In the genomic region with DNA sequence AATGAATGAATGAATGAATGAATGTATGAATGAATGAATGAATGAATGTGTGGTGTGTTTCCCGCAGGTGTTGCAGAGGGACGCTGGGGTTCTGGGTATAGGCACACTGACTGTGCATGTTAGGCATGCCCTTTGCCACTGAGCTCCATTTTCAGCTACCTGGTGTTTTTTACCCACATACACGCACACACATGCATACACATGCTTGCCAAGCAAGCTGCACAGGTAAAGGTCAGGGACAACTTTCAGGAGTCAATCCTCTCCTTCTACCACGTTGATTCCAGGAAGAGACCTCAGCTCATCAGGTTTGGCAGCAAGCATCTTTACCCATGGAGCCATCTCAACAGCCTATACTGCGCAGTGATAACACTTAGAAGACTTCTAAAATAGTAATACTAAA, we compare ENCODE assay signal across 21 mouse cellular contexts. TPM values are rescaled to one million over a fixed set of nuclear protein-coding genes. Genes with fewer than 3 reads are reported as not detected.
DNase-seq lines count a peak whose midpoint lies in the region; ATAC-seq and TF ChIP-seq lines count a peak whose summit lies in the region.
"Had no signal": no experiment of that assay in that cellular context is flagged by ENCODE, and none has a peak within 500 bp of the region (broad histone marks: within the 10 kb centered on the region; RNA-seq: fewer than 3 reads in every experiment).

No protein-coding gene starts in this region.

- in situ Hi-C loops in CH12.LX (cut with MboI; ENCODE audit: low pct_ligation_motif_present, low pct_unique_long_range_greater_than_20kb, low sequenced_read_pairs) = no loop called here

- peaks cover 99% of the 10 kb centered on the region for H3K79me2 ChIP-seq in CH12.LX (replicated peaks; ENCODE audit: control insufficient read depth, extremely low read depth, insufficient read depth, poor library complexity, severe bottlenecking)

- no peak for TF ChIP-seq CTCF in layer of hippocampus, adult 2 months (conservative IDR thresholded peaks at IDR 0.05)
- TF ChIP-seq CTCF in CH12.LX (conservative IDR thresholded peaks at IDR 0.05 in 1 of 2, IDR thresholded peaks at IDR 0.05 in 1 of 2; ENCODE audit: low read depth in 2 of 2, low read length in 2 of 2) = no peak
- TF ChIP-seq CTCF in bone marrow macrophage, adult 2 months (IDR thresholded peaks at IDR 0.05; ENCODE audit: low read depth, low read length) = no peak

- H3K4me3 ChIP-seq in heart, embryonic 12.5 days = no peak overlapping the region
- H3K4me3 ChIP-seq in layer of hippocampus, adult 2 months = no peak overlapping the region
- peak overlapping the region in 1 of 3 experiments; percentile 40 for H3K4me3 ChIP-seq in CH12.LX (replicated peaks in 1 of 3; ENCODE audit: low read depth in 2 of 3, low read length in 2 of 3, poor library complexity in 1 of 3)
- H3K4me3 ChIP-seq in bone marrow macrophage, adult 2 months (ENCODE audit: insufficient read depth, low read length) = 0 out of 2 replicates have a peak overlapping the region, but pooled peaks have one; percentile 17
- no peak overlapping the region for H3K4me3 ChIP-seq in intestine, embryonic 15.5 days (replicated peaks)
- no peak overlapping the region for H3K4me3 ChIP-seq in limb, embryonic 10.5 days
- H3K4me3 ChIP-seq: forebrain, embryonic 10.5 days; hindbrain, embryonic 15.5 days; limb, embryonic 12.5 days; midbrain, embryonic 15.5 days; neural tube, embryonic 12.5 days had no signal

- no peak for TF ChIP-seq EP300 in CH12.LX (IDR thresholded peaks at IDR 0.05; ENCODE audit: low read length)

- intact Hi-C loops in heart, postnatal 36 days (cut with DNase I) = no loop called here

- no peaks in the 10 kb centered on the region for H3K9me3 ChIP-seq in heart, embryonic 12.5 days (replicated peaks)
- no peaks in the 10 kb centered on the region for H3K9me3 ChIP-seq in CH12.LX (replicated peaks; ENCODE audit: low read length)
- no peaks in the 10 kb centered on the region for H3K9me3 ChIP-seq in intestine, embryonic 15.5 days
- no peaks in the 10 kb centered on the region for H3K9me3 ChIP-seq in limb, embryonic 10.5 days (replicated peaks)
- H3K9me3 ChIP-seq: forebrain, embryonic 10.5 days; hindbrain, embryonic 15.5 days; limb, embryonic 12.5 days; midbrain, embryonic 15.5 days; neural tube, embryonic 12.5 days had no signal

- no peak for TF ChIP-seq POLR2A in CH12.LX (IDR thresholded peaks at IDR 0.05; ENCODE audit: low read depth, low read length)
- TF ChIP-seq POLR2A in bone marrow macrophage, adult 2 months (IDR thresholded peaks at IDR 0.05; ENCODE audit: borderline replicate concordance, low read depth, low read length) = no peak

- no peak for ATAC-seq in heart, embryonic 12.5 days (ENCODE audit: insufficient number of reproducible peaks, low FRiP score)
- ATAC-seq in intestine, embryonic 15.5 days = no peak
- ATAC-seq: activated CD4-positive, CD25-positive, alpha-beta regulatory T cell, adult 4 months; forebrain, embryonic 16.5 days; midbrain, embryonic 15.5 days had no signal

- dilution Hi-C loops in CH12.LX (cut with MboI; ENCODE audit: extremely low pct_ligation_motif_present, extremely low pct_unique_long_range_greater_than_20kb, low sequenced_read_pairs) = no loop called here

- peak overlapping the region; percentile 18; the same call in 1 of the 2 replicates for H3K4me2 ChIP-seq in heart, embryonic 12.5 days
- peak overlapping the region; percentile 30 for H3K4me2 ChIP-seq in CH12.LX (ENCODE audit: insufficient read depth, low read depth, poor library complexity, severe bottlenecking)
- no peak overlapping the region for H3K4me2 ChIP-seq in intestine, embryonic 15.5 days (replicated peaks)
- H3K4me2 ChIP-seq: hindbrain, embryonic 15.5 days; limb, embryonic 12.5 days; midbrain, embryonic 15.5 days; neural tube, embryonic 12.5 days had no signal

- no peaks in the 10 kb centered on the region for H3K27me3 ChIP-seq in heart, embryonic 12.5 days (replicated peaks)
- no peaks in the 10 kb centered on the region for H3K27me3 ChIP-seq in CH12.LX (replicated peaks)
- no peaks in the 10 kb centered on the region for H3K27me3 ChIP-seq in intestine, embryonic 15.5 days (replicated peaks)
- no peaks in the 10 kb centered on the region for H3K27me3 ChIP-seq in limb, embryonic 10.5 days (ENCODE audit: low read depth, poor library complexity, severe bottlenecking)
- H3K27me3 ChIP-seq: hindbrain, embryonic 15.5 days; limb, embryonic 12.5 days; midbrain, embryonic 15.5 days; neural tube, embryonic 12.5 days had no signal

- peaks cover 53% of the 10 kb centered on the region for H3K4me1 ChIP-seq in heart, embryonic 12.5 days (replicated peaks)
- peaks cover 20 to 85% of the 10 kb centered on the region in 2 experiments for H3K4me1 ChIP-seq in CH12.LX (ENCODE audit: control insufficient read depth in 1 of 2, insufficient read depth in 2 of 2)
- peaks cover 52% of the 10 kb centered on the region for H3K4me1 ChIP-seq in bone marrow macrophage, adult 2 months (ENCODE audit: control insufficient read depth, insufficient read depth, low read length)
- H3K4me1 ChIP-seq in intestine, embryonic 15.5 days (replicated peaks) = no peaks in the 10 kb centered on the region
- H3K4me1 ChIP-seq in limb, embryonic 10.5 days = 0 out of 2 replicates have a peak, but pooled peaks cover 4% of the 10 kb centered on the region
- H3K4me1 ChIP-seq: forebrain, embryonic 10.5 days; limb, embryonic 12.5 days had no signal

- no peak for DNase-seq in heart, postnatal 36 days
- no peak for DNase-seq in layer of hippocampus, adult 2 months (ENCODE audit: low spot score in 2 of 2)
- DNase-seq in layer of hippocampus, postnatal 36 days = no peak
- no peak for DNase-seq in CH12.LX (ENCODE audit: extremely low read depth)
- DNase-seq in limb, embryonic 10.5 days (ENCODE audit: low spot score) = no peak
- DNase-seq: cerebellum, postnatal 10 days; gastrocnemius, postnatal 36 days; kidney, adult 9 months; kidney, postnatal 14 days; lung, adult 2 months; thymus, postnatal 25 days had no signal

- no peak for TF ChIP-seq RAD21 in CH12.LX (IDR thresholded peaks at IDR 0.05; ENCODE audit: low read depth, low read length)

- H3K27ac ChIP-seq in heart, embryonic 12.5 days (ENCODE audit: poor library complexity, severe bottlenecking) = peak overlapping the region; percentile 67
- H3K27ac ChIP-seq in layer of hippocampus, adult 2 months = peak overlapping the region; percentile 36
- H3K27ac ChIP-seq in CH12.LX (ENCODE audit: insufficient read depth, low read depth) = peak overlapping the region; percentile 62
- H3K27ac ChIP-seq in bone marrow macrophage, adult 2 months (ENCODE audit: insufficient read depth, low read depth, low read length) = peak overlapping the region; percentile 98
- no peak overlapping the region for H3K27ac ChIP-seq in intestine, embryonic 15.5 days
- no peak overlapping the region for H3K27ac ChIP-seq in limb, embryonic 10.5 days
- H3K27ac ChIP-seq: forebrain, embryonic 10.5 days; hindbrain, embryonic 15.5 days; limb, embryonic 12.5 days; midbrain, embryonic 15.5 days; neural tube, embryonic 12.5 days had no signal

- peaks cover 23% of the 10 kb centered on the region for H3K36me3 ChIP-seq in heart, embryonic 12.5 days
- peaks cover 42 to 78% of the 10 kb centered on the region in 2 experiments for H3K36me3 ChIP-seq in CH12.LX (replicated peaks in 1 of 2; ENCODE audit: control insufficient read depth in 1 of 2, insufficient read depth in 1 of 2, low read length in 1 of 2)
- H3K36me3 ChIP-seq in intestine, embryonic 15.5 days = 0 out of 2 replicates have a peak, but pooled peaks cover 2% of the 10 kb centered on the region
- H3K36me3 ChIP-seq in limb, embryonic 10.5 days = peaks cover 33% of the 10 kb centered on the region
- H3K36me3 ChIP-seq: midbrain, embryonic 15.5 days had no signal

- H3K9ac ChIP-seq in heart, embryonic 12.5 days = no peak overlapping the region
- H3K9ac ChIP-seq in CH12.LX (ENCODE audit: insufficient read depth, low read depth) = no peak overlapping the region
- H3K9ac ChIP-seq in intestine, embryonic 15.5 days = no peak overlapping the region
- H3K9ac ChIP-seq: hindbrain, embryonic 15.5 days; limb, embryonic 12.5 days; midbrain, embryonic 15.5 days; neural tube, embryonic 12.5 days had no signal

- 93% methylated on average over 5 of the region's 5 CpGs for WGBS in heart, embryonic 12.5 days
- 89% methylated on average over 5 of the region's 5 CpGs for WGBS in intestine, embryonic 15.5 days
- WGBS in limb, embryonic 10.5 days = 94% methylated on average over 5 of the region's 5 CpGs

TF ChIP-seq in CH12.LX, 34 proteins besides CTCF, POLR2A, EP300 and RAD21 (continues in another document):
- TF ChIP-seq JUN (IDR thresholded peaks at IDR 0.05; ENCODE audit: insufficient read depth, low read depth, low read length) (no peak), TBP (conservative IDR thresholded peaks at IDR 0.05; ENCODE audit: low read depth, low read length) (no peak), MXI1 (IDR thresholded peaks at IDR 0.05; ENCODE audit: low read depth, low read length) (no peak), MAX (IDR thresholded peaks at IDR 0.05; ENCODE audit: low read length) (no peak), SMC3 (IDR thresholded peaks at IDR 0.05; ENCODE audit: low read depth, low read length) (no peak), PAX5 (IDR thresholded peaks at IDR 0.05; ENCODE audit: low read length) (no peak), ELF1 (IDR thresholded peaks at IDR 0.05; ENCODE audit: low read depth, low read length) (no peak), ZC3H11A (IDR thresholded peaks at IDR 0.05; ENCODE audit: low read depth, low read length) (no peak), ZKSCAN1 (IDR thresholded peaks at IDR 0.05; ENCODE audit: borderline replicate concordance, low read depth, low read length) (no peak), GABPA (IDR thresholded peaks at IDR 0.05; ENCODE audit: insufficient replicate concordance, low read depth, low read length) (no peak), ZMIZ1 (IDR thresholded peaks at IDR 0.05; ENCODE audit: low read depth, low read length) (no peak), IRF4 (IDR thresholded peaks at IDR 0.05; ENCODE audit: low read depth, low read length) (no peak), NELFE (IDR thresholded peaks at IDR 0.05; ENCODE audit: low read depth, low read length) (no peak), MEF2A (IDR thresholded peaks at IDR 0.05; ENCODE audit: borderline replicate concordance, low read depth, low read length) (no peak)

RNA-seq across cellular contexts. Expression of gene Grb2, which starts 16.9 kb away (rescaled TPM):
- polyA plus RNA-seq in heart, embryonic 12.5 days (2016; fragmentation: Nextera tagmentation; extraction: Ambion mirVana) = 95.9 and 113 TPM in 2 replicates
- total RNA-seq in heart, postnatal 36 days (2021) = 100 to 1,000 TPM; 102 to 110 TPM
- 100 to 1,000 TPM; 182 to 198 TPM for total RNA-seq in layer of hippocampus, adult 2 months (2021)
- total RNA-seq in layer of hippocampus, postnatal 36 days (2021) = 100 to 1,000 TPM; 181 to 192 TPM
- total RNA-seq in CH12.LX (2012; rRNA removed) (63.6 and 67.7 TPM in 2 replicates), CH12.LX (2014; rRNA removed) (110 and 117 TPM in 2 replicates)
- polyA plus RNA-seq in CH12.LX (2012; ENCODE audit: insufficient read length, low read depth) = 228 and 241 TPM in 2 replicates
- polyA plus RNA-seq in bone marrow macrophage, adult 2 months (2012; ENCODE audit: insufficient read depth, insufficient read length, missing spikeins) = 251 and 274 TPM in 2 replicates
- 79.3 and 79.4 TPM in 2 replicates for polyA plus RNA-seq in intestine, embryonic 15.5 days (2015; fragmentation: Nextera tagmentation; extraction: Ambion mirVana)
- polyA plus RNA-seq in limb, embryonic 10.5 days (2016; fragmentation: Nextera tagmentation; extraction: Ambion mirVana) = 77.2 and 87.8 TPM in 2 replicates

Comparison
In these comparisons a context has a peak if more than half of its experiments do, and no peak if none do; other contexts are left out.
1. H3K27ac ChIP-seq: peak in heart, embryonic 12.5 days (single experiment), layer of hippocampus, adult 2 months (single experiment), CH12.LX (single experiment) and bone marrow macrophage, adult 2 months (single experiment); none in intestine, embryonic 15.5 days (single experiment) and limb, embryonic 10.5 days (single experiment).